Mouse (Mus musculus) intestine, embryonic 14.5 days (tissue): ENCODE data around the gene Ptpro. TPM values are rescaled to one million over a fixed set of nuclear protein-coding genes. Genes with fewer than 3 reads are reported as not detected.

Source experiments
- ATAC-seq: fragments of 200-750 bp; cut with Nextera tagmentation; replicated peaks from 2 replicates; pipeline ENCODE4 v1.8.0; 2017; ENCODE audit warnings: low read depth, moderate number of reproducible peaks, moderate TSS enrichment, moderate library complexity; ENCODE audit not compliant: low FRiP score, low TSS enrichment
- DNase-seq: peaks from one replicate; pipeline ENCODE4 v3.0.0-alpha.2; 2018; ENCODE audit warnings: low spot score
- H3K27ac ChIP-seq: fragments of 300-500 bp; sonication (generic); 2 replicates; pipeline ENCODE4 v1.5.1; 2014; ENCODE audit warnings: low read depth, mild to moderate bottlenecking, control low read depth
- H3K27me3 ChIP-seq: fragments of 300-500 bp; sonication (generic); replicated peaks from 2 replicates; pipeline ENCODE4 v1.6.1; 2014; ENCODE audit warnings: low read length, control low read depth; ENCODE audit not compliant: control insufficient read depth, insufficient read depth
- H3K36me3 ChIP-seq: fragments of 300-500 bp; sonication (generic); 2 replicates; pipeline ENCODE4 v1.6.1; 2014; ENCODE audit warnings: low read length, control low read depth; ENCODE audit not compliant: control insufficient read depth, insufficient read depth
- H3K4me1 ChIP-seq: fragments of 300-500 bp; sonication (generic); replicated peaks from 2 replicates; pipeline ENCODE4 v1.6.1; 2014; ENCODE audit warnings: low read length, control low read depth, mixed read lengths; ENCODE audit not compliant: control insufficient read depth, insufficient read depth
- H3K4me2 ChIP-seq: fragments of 300-500 bp; sonication (generic); 2 replicates; pipeline ENCODE4 v1.6.1; 2014; ENCODE audit warnings: low read length
- H3K4me3 ChIP-seq: fragments of 300-500 bp; sonication (generic); 2 replicates; pipeline ENCODE4 v1.5.1; 2014; ENCODE audit warnings: low read depth, low read length, control low read depth, mixed read lengths
- H3K9ac ChIP-seq: fragments of 300-500 bp; sonication (generic); 2 replicates; pipeline ENCODE4 v1.6.1; 2014; ENCODE audit warnings: mild to moderate bottlenecking, low read length
- H3K9me3 ChIP-seq: fragments of 300-500 bp; sonication (generic); 2 replicates; pipeline ENCODE4 v1.6.1; 2016; ENCODE audit warnings: low read length, control low read depth; ENCODE audit not compliant: control insufficient read depth
- WGBS: fragments of 180-500 bp; shearing (Covaris S2); extraction: QIAGEN DNeasy Blood & Tissue Kit; methylation state at CpG from one replicate; pipeline ENCODE4 v1.1.7; 2014; 5-methylcytosine and 5-hydroxymethylcytosine counted together
- polyA plus RNA-seq: library from polyadenylated mRNA; unstranded; fragments of >200 nt; fragmentation: Nextera tagmentation; extraction: Ambion mirVana; gene quantifications from 2 replicates; pipeline ENCODE4 v1.2.1, GENCODE M21; 2014

Ptpro gene
- polyA plus RNA-seq, 1 experiment from 2014 or later = 3.6 TPM

DNA sequence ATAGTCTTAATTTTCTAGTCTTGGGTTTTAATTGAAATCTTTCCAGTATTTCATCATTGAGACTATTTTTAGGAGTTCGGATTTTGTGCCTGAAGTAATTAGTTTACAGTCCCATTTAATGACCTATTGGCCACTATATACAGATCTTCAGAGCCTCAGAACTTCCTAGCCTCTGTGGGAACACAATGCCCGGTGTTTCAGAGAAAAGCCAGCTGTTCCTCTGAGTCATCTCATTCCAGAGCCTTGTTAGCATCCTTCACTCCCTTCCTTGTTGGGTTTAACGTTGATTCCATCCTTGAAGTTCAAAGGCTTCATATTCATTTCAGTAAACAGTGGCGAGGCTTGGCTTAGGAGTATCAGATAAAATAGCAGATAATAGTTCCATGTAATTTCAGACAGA lies 87.0 kb downstream of the Ptpro start:
- ATAC-seq (no peak), DNase-seq (no peak)
- Histone ChIP-seq H3K9me3 (no peaks in the 10 kb centered on the region), H3K27ac (no peak overlapping the region), H3K4me1 (no peaks in the 10 kb centered on the region), H3K4me2 (no peak overlapping the region), H3K27me3 (no peaks in the 10 kb centered on the region), H3K36me3 (no peaks in the 10 kb centered on the region), H3K9ac (no peak overlapping the region), H3K4me3 (no peak overlapping the region)
- 27% methylated on average over 4 of the region's 4 CpGs for WGBS

DNA sequence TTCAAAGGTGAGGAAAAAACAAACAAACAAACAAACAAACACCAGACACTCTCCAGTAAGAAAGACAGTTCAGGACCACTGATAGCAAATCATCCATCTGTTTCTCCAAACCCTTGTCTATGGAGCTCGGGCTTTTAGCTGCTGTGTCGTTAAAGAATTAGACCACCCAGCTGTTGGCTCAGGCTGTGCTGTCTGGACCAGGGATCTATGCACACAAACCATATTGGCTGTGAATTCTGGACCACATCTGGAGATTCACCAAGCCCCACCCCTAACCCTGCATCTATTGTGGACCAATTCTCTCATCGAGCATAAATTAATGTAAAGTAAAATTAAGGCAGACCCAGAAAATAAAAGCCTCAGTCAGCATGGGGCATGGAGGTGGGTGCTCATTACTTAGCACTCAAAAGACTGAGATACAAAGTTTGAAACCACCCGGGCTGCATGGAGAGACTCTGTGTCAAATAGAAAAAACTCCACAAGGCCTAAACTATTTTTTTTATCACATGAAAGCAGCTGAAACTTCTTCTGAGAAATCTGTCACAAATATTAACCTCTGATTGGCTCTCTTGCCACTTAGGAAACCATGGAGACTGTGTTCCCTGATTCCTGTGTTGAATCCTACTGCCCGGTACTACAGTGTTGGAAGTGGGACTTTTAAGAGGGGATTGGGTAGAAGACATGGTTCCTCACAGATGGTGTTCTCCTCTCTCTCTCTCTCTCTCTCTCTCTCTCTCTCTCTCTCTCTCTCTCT lies 91.7 kb downstream of the Ptpro start:
- WGBS = 49% methylated on average over 5 of the region's 5 CpGs
- H3K27ac ChIP-seq = no peak overlapping the region

DNA sequence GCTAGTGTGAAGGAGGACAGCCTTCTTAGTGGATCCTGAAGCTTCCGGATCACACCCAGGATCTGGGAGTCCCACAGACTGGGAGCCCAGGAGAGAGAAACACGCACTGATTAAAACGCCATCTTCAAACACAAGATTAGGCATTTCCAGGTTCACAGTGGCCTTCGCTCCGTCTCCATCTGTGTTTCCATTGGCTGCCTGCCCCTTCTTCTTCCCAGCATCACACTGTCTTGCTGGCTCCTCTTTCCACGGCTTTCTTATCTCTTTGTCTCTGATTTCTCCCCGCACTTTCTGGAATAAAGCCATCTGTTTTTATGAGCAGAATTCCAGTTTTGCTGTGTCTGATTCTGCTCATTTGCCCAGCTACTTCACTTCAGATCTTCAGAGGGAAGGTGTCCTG lies 108.0 kb downstream of the Ptpro start:
- Histone ChIP-seq H3K27me3 (no peaks in the 10 kb centered on the region), H3K4me3 (no peak overlapping the region), H3K9me3 (no peaks in the 10 kb centered on the region), H3K4me1 (peaks cover 10% of the 10 kb centered on the region), H3K9ac (no peak overlapping the region), H3K27ac (no peak overlapping the region), H3K4me2 (no peak overlapping the region), H3K36me3 (no peaks in the 10 kb centered on the region)
- ATAC-seq = 0 out of 2 replicates have a peak, but pooled peaks have one; percentile 19
- DNase-seq = no peak
- 79% methylated on average over 7 of the region's 7 CpGs for WGBS

More for the DNA sequence above, 91.7 kb downstream of the Ptpro start:
- DNase-seq (no peak), ATAC-seq (peak; percentile 58; the same call in 1 of the 2 replicates)
- no peaks in the 10 kb centered on the region for H3K27me3 ChIP-seq
- H3K4me3 ChIP-seq = no peak overlapping the region
- no peaks in the 10 kb centered on the region for H3K4me1 ChIP-seq
- H3K9me3 ChIP-seq = no peaks in the 10 kb centered on the region
- H3K36me3 ChIP-seq = no peaks in the 10 kb centered on the region
- H3K9ac ChIP-seq = no peak overlapping the region
- H3K4me2 ChIP-seq = no peak overlapping the region

DNA sequence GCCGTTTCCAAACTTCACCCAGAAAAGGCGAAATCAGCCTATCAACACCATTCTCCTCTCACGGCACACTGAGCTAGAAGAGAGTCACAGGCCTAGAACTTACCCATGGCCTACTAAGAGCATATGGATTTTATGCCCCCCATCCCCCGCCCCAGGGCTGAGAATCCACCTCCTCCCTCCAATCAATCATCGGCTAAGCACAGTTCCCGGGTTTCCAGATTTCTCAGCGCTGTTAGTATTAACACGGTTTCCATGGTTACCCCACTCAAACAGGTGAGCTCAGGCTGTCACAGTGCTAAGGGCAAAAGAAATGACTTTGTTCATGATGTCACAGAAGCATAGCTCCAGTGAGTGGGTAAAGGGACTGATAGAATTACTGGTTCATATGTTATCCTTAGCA lies 110.1 kb downstream of the Ptpro start:
- Histone ChIP-seq H3K4me1 (peaks cover 10% of the 10 kb centered on the region), H3K9ac (no peak overlapping the region), H3K27me3 (no peaks in the 10 kb centered on the region), H3K4me2 (no peak overlapping the region), H3K4me3 (no peak overlapping the region), H3K9me3 (no peaks in the 10 kb centered on the region), H3K36me3 (no peaks in the 10 kb centered on the region), H3K27ac (no peak overlapping the region)
- ATAC-seq (0 out of 2 replicates have a peak, but pooled peaks have one; percentile 57), DNase-seq (no peak)
- 42% methylated on average over 8 of the region's 8 CpGs for WGBS

DNA sequence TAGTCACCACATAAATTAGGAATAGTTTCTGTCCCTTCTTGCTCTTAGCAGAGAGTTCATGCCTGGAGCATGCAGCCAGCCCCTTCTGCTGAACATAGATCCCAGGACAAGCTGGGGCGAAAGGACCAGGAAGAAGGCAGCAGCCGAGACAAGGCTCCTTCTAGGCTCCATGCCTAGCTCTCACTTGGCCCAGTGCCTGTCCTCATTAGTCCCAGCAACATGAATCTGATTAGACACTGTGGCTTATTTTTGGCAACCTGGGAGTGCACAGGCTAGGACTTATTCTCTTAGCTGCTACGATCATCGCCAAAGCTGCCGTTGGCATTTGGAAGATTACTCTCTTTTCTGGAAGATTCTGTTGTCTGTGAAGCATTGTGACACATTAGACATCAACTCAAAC lies 112.6 kb downstream of the Ptpro start:
- H3K4me3 ChIP-seq = no peak overlapping the region
- DNase-seq = no peak
- no peak overlapping the region for H3K27ac ChIP-seq
- no peak for ATAC-seq
- H3K27me3 ChIP-seq = no peaks in the 10 kb centered on the region
- 80% methylated on average over 5 of the region's 5 CpGs for WGBS
- H3K4me2 ChIP-seq = no peak overlapping the region
- no peaks in the 10 kb centered on the region for H3K36me3 ChIP-seq
- H3K9ac ChIP-seq = no peak overlapping the region
- H3K4me1 ChIP-seq = peaks cover 10% of the 10 kb centered on the region
- H3K9me3 ChIP-seq = no peaks in the 10 kb centered on the region

- Histone ChIP-seq H3K4me1 (peaks cover 10% of the 10 kb centered on the region), H3K9me3 (no peaks in the 10 kb centered on the region), H3K36me3 (no peaks in the 10 kb centered on the region), H3K27ac (no peak overlapping the region), H3K9ac (no peak overlapping the region), H3K4me2 (no peak overlapping the region), H3K27me3 (no peaks in the 10 kb centered on the region), H3K4me3 (no peak overlapping the region)
- ATAC-seq = no peak
- 78% methylated on average over 2 of the region's 2 CpGs for WGBS
- no peak for DNase-seq
Observed at GRCm38 (mm10) chr6:137365637-137366036, 113.5 kb downstream of the Ptpro start.

GRCm38 (mm10) chr6:137370745-137371144 lies 118.6 kb downstream of the Ptpro start:
- Histone ChIP-seq H3K9ac (no peak overlapping the region), H3K4me2 (no peak overlapping the region), H3K9me3 (no peaks in the 10 kb centered on the region), H3K4me3 (no peak overlapping the region), H3K4me1 (no peaks in the 10 kb centered on the region), H3K27ac (no peak overlapping the region), H3K27me3 (no peaks in the 10 kb centered on the region), H3K36me3 (no peaks in the 10 kb centered on the region)
- DNase-seq (no peak), ATAC-seq (no peak)
- WGBS = 66% methylated on average over 8 of the region's 8 CpGs

DNA sequence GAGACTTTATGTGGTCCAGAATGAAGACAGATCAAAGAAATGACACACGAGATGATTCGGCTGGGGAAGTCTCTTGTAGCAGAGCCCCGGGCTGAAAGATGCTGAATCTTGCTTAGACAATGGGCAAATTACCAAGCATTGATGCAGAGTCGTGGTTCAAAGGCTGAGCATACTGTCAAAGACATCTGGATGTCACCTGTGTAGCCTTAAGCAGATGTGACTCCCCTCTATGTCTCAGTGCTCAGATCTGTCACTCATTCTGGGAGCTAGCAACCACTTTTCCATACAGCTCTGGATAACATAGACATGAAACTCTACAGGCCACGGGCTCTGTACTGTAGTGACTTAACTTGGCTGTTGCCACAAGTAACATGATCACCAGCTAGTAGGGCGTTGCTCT lies 119.3 kb downstream of the Ptpro start:
- 77% methylated on average over 6 of the region's 6 CpGs for WGBS
- no peak overlapping the region for H3K4me2 ChIP-seq

GRCm38 (mm10) chr6:137373920-137374319 lies 121.8 kb downstream of the Ptpro start:
- 67% methylated on average over 6 of the region's 6 CpGs for WGBS
- no peak for ATAC-seq
- no peak overlapping the region for H3K9ac ChIP-seq
- no peak overlapping the region for H3K27ac ChIP-seq
- no peaks in the 10 kb centered on the region for H3K4me1 ChIP-seq
- H3K4me3 ChIP-seq = no peak overlapping the region
- H3K27me3 ChIP-seq = no peaks in the 10 kb centered on the region
- H3K4me2 ChIP-seq = no peak overlapping the region
- no peaks in the 10 kb centered on the region for H3K9me3 ChIP-seq
- no peaks in the 10 kb centered on the region for H3K36me3 ChIP-seq
- no peak for DNase-seq

More for the DNA sequence above, 119.3 kb downstream of the Ptpro start:
- Histone ChIP-seq H3K9me3 (no peaks in the 10 kb centered on the region), H3K27ac (no peak overlapping the region), H3K36me3 (no peaks in the 10 kb centered on the region), H3K9ac (no peak overlapping the region), H3K4me3 (no peak overlapping the region), H3K27me3 (no peaks in the 10 kb centered on the region), H3K4me1 (no peaks in the 10 kb centered on the region)
- ATAC-seq (no peak), DNase-seq (no peak)
